Mouse (Mus musculus) liver, embryonic 14.5 days (tissue): ENCODE results near the gene Cep41. TPM values are rescaled to one million over a fixed set of nuclear protein-coding genes. Genes with fewer than 3 reads are reported as not detected.
A peak's percentile ranks its signal among the peaks of the same experiment; 100 is the strongest.

Experiments
- ATAC-seq: fragments of 200-750 bp; cut with Nextera tagmentation; 2 replicates; pipeline ENCODE4 v1.8.0; 2017; ENCODE audit warnings: moderate number of reproducible peaks, mild to moderate bottlenecking, moderate library complexity; ENCODE audit not compliant: insufficient read depth
- DNase-seq, 3 experiments: peaks; one replicate each; pipeline ENCODE4 v3.0.0-alpha.2; 2012 to 2013; ENCODE audit warnings: low read depth in 3 of 3, low spot score in 3 of 3
- H3K27ac ChIP-seq: fragments of 300-500 bp; sonication (generic); 2 replicates; pipeline ENCODE4 v1.5.1; 2014; ENCODE audit warnings: moderate library complexity, mild to moderate bottlenecking, control low read depth, inconsistent platforms
- H3K27me3 ChIP-seq: fragments of 300-500 bp; sonication (generic); 2 replicates; pipeline ENCODE4 v1.6.1; 2014; ENCODE audit warnings: mild to moderate bottlenecking, low read length, moderate library complexity; ENCODE audit not compliant: control insufficient read depth, insufficient read depth
- H3K36me3 ChIP-seq: fragments of 300-500 bp; sonication (generic); replicated peaks from 2 replicates; pipeline ENCODE4 v1.6.1; 2014; ENCODE audit warnings: low read depth; ENCODE audit not compliant: control insufficient read depth, insufficient read depth
- H3K4me1 ChIP-seq, 2 experiments: fragments of 200-500 bp in 1 of 2; fragments of 300-500 bp in 1 of 2; sonication (generic) in 1 of 2; replicated peaks; 2 replicates each; pipeline ENCODE4 v1.6.1; 2012 to 2014; ENCODE audit warnings: antibody characterized with exemption in 1 of 2, inconsistent platforms in 1 of 2, low read length in 1 of 2; ENCODE audit not compliant: control insufficient read depth in 2 of 2, insufficient read depth in 2 of 2
- H3K4me2 ChIP-seq: fragments of 300-500 bp; sonication (generic); 2 replicates; pipeline ENCODE4 v1.6.1; 2014; ENCODE audit warnings: low read depth, mild to moderate bottlenecking, control low read depth, moderate library complexity
- H3K4me3 ChIP-seq, 2 experiments: fragments of 200-500 bp in 1 of 2; fragments of 300-500 bp in 1 of 2; sonication (generic) in 1 of 2; 2 replicates each; pipeline ENCODE4 v1.5.1; 2012 to 2014; ENCODE audit warnings: low read depth in 2 of 2, low read length in 2 of 2, mild to moderate bottlenecking in 2 of 2, control low read depth in 1 of 2, inconsistent platforms in 1 of 2, moderate library complexity in 1 of 2; ENCODE audit not compliant: insufficient read depth in 1 of 2
- H3K9ac ChIP-seq: fragments of 300-500 bp; sonication (generic); replicated peaks from 2 replicates; pipeline ENCODE4 v1.6.1; 2014; ENCODE audit warnings: mild to moderate bottlenecking, control low read depth, moderate library complexity
- H3K9me3 ChIP-seq: fragments of 300-500 bp; sonication (generic); 2 replicates; pipeline ENCODE4 v1.6.1; 2016; ENCODE audit warnings: low read length, mixed read lengths; ENCODE audit not compliant: control insufficient read depth
- CTCF ChIP-seq: IDR thresholded peaks from 2 replicates; pipeline ENCODE4 v1.5.1; 2016; ENCODE audit warnings: antibody characterized with exemption, low read depth, control low read depth
- EP300 ChIP-seq: IDR thresholded peaks from 2 replicates; pipeline ENCODE4 v1.6.1; 2016; ENCODE audit warnings: antibody characterized with exemption, low read depth
- WGBS: fragments of 180-500 bp; shearing (Covaris S2); extraction: QIAGEN DNeasy Blood & Tissue Kit; methylation state at CpG from one replicate; pipeline ENCODE4 v1.1.7; 2014; ENCODE audit not compliant: insufficient replicate concordance; 5-methylcytosine and 5-hydroxymethylcytosine counted together
- polyA plus RNA-seq, 2 experiments: library from polyadenylated mRNA; depleted of rRNA in 1 of 2; stranded (reverse) in 1 of 2; unstranded in 1 of 2; fragments of >200 nt; fragmentation: Nextera tagmentation in 1 of 2; extraction: Ambion mirVana in 1 of 2; gene quantifications; 2 replicates each; pipeline versions ENCODE4 v1.2.1 to v1.2.3; 2012 to 2014

Gene Cep41
- polyA plus RNA-seq, 2 experiments = 3.6 to 4.0 TPM

- no peak overlapping the region for H3K27ac ChIP-seq
- DNase-seq = no peak
- 44% methylated on average over 29 of the region's 29 CpGs for WGBS
- H3K4me2 ChIP-seq = peak overlapping the region; percentile 43; the same call in 1 of the 2 replicates
- H3K36me3 ChIP-seq = no peaks in the 10 kb centered on the region
- no peak overlapping the region for H3K4me3 ChIP-seq
- H3K27me3 ChIP-seq = peaks cover 49% of the 10 kb centered on the region
- H3K4me1 ChIP-seq = no peaks in the 10 kb centered on the region
- no peak overlapping the region for H3K9ac ChIP-seq
- peaks cover 14% of the 10 kb centered on the region for H3K9me3 ChIP-seq
- ATAC-seq = peak; percentile 33; the same call in 1 of the 2 replicates
- TF ChIP-seq EP300 = no peak
- TF ChIP-seq CTCF = peak; percentile 63
Measured at GRCm38 (mm10) chr6:30736864-30737547, 43.5 kb upstream of the Cep41 start.

- no peak for DNase-seq
- TF ChIP-seq EP300 (no peak), CTCF (no peak)
- Histone ChIP-seq H3K27me3 (peaks cover 49% of the 10 kb centered on the region), H3K4me2 (no peak overlapping the region), H3K4me1 (no peaks in the 10 kb centered on the region), H3K9ac (no peak overlapping the region), H3K4me3 (no peak overlapping the region), H3K36me3 (no peaks in the 10 kb centered on the region), H3K9me3 (peaks cover 14% of the 10 kb centered on the region), H3K27ac (no peak overlapping the region)
- no peak for ATAC-seq
- 41% methylated on average over 13 of the region's 13 CpGs for WGBS
Measured at GRCm38 (mm10) chr6:30736372-30736762, 42.8 kb upstream of the Cep41 start.

DNA sequence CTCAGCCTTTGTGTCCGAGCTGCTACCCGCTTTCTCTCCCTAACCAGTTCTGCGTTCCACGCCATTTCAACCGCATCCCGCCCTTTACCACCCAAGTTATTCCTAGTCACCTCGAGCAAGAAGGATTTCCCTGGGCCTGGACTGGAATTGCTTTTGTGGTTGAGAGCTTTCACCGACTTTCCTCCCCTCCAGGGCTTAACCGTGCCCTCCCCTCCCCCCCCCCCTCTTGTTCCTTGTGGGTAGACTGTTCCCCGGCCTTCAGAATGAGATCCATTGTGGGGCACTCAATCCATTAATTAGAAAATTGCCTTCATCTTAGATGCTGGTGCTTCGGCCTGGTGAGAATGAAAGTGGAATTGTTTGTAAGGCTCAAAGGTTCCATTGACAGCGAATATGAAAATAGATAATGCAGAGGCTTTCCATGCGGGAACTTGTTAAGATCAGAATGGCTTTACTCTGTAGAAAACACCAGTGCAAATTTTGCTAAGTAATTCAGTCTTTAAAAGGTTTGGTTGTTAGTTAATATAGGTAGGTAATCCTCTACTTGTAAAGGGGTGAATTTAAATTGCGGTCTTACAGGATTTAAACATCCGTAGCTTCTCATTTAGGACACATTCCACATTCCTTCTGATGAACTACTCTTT lies 42.3 kb upstream of the Cep41 start:
- Histone ChIP-seq H3K4me2 (no peak overlapping the region), H3K36me3 (no peaks in the 10 kb centered on the region), H3K9ac (no peak overlapping the region), H3K4me3 (no peak overlapping the region), H3K27me3 (peaks cover 49% of the 10 kb centered on the region), H3K27ac (no peak overlapping the region), H3K9me3 (peaks cover 14% of the 10 kb centered on the region), H3K4me1 (no peaks in the 10 kb centered on the region)
- 44% methylated on average over 15 of the region's 15 CpGs for WGBS
- ATAC-seq (no peak), DNase-seq (no peak)
- TF ChIP-seq EP300 (no peak), CTCF (no peak)

DNA sequence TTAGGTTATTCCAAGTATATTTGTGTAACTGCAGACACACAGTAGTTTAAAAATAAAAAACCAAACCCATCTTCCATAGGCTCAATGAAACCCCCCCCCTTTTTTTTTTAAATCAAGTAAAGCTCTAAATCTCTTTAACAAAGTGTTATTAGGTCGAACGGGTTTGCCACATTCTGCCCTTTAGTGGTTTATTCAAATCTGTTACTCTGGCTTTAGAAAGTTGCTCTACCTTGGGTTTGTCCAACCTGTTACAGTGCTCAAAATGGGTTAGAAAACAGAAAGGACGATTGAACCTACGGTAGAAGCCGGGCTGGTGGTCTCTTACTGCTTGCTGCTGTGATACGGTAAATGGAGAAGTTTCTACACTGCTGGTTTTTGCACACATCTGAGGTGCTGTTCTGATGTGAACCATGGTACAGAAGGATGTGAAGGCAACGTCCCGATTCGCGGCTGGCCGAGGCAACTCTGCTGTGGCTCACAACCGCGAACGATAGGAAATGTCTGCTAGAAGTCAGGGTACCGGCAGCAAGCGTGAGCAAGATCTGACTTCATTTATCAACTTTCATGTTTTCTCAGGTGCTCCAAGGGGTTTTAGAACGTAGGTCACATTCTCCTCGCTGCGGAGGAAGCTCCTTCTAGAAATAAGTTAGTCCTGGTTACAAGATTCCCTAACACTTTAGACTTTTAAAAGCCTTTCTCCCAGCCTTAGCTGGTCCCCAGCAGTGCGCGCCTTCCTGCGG lies 41.6 kb upstream of the Cep41 start:
- DNase-seq = no peak

GRCm38 (mm10) chr6:30734465-30734864 lies 40.9 kb upstream of the Cep41 start:
- TF ChIP-seq CTCF (no peak), EP300 (no peak)
- no peaks in the 10 kb centered on the region for H3K4me1 ChIP-seq
- 56% methylated on average over 6 of the region's 6 CpGs for WGBS

More for the DNA sequence above, 41.6 kb upstream of the Cep41 start:
- Histone ChIP-seq H3K9me3 (peaks cover 14% of the 10 kb centered on the region), H3K27me3 (peaks cover 49% of the 10 kb centered on the region), H3K4me3 (no peak overlapping the region), H3K4me1 (no peaks in the 10 kb centered on the region), H3K36me3 (no peaks in the 10 kb centered on the region), H3K9ac (no peak overlapping the region), H3K27ac (no peak overlapping the region), H3K4me2 (no peak overlapping the region)
- ATAC-seq = no peak
- WGBS = 46% methylated on average over 22 of the region's 22 CpGs
- TF ChIP-seq CTCF = no peak
- no peak for TF ChIP-seq EP300

More at GRCm38 (mm10) chr6:30734465-30734864, 40.9 kb upstream of the Cep41 start:
- ATAC-seq (no peak), DNase-seq (no peak)
- no peak overlapping the region for H3K4me3 ChIP-seq
- H3K9me3 ChIP-seq = peaks cover 14% of the 10 kb centered on the region
- H3K27ac ChIP-seq = no peak overlapping the region
- H3K27me3 ChIP-seq = peaks cover 49% of the 10 kb centered on the region
- no peak overlapping the region for H3K4me2 ChIP-seq
- no peak overlapping the region for H3K9ac ChIP-seq
- H3K36me3 ChIP-seq = no peaks in the 10 kb centered on the region
